Mouse (Mus musculus): Measurements from ENCODE around the gene Gm11983. TPM values are rescaled to one million over a fixed set of nuclear protein-coding genes. Genes with fewer than 3 reads are reported as not detected.
"Not testable (repeated sequence)": the region's sequence is repeated elsewhere in the genome, so short reads cannot be mapped to it uniquely, and the experiment has no call there.

Gm11983 gene
- polyA plus RNA-seq, 1 experiment from 2014 or later: not detected

- WGBS: 89% methylated on average over 2 of the region's 2 CpGs
- DNase-seq (ENCODE audit: low spot score) (no peak), ATAC-seq (ENCODE audit: low FRiP score) (no peak)
- Histone ChIP-seq H3K27ac (no peak overlapping the region), H3K9me3 (ENCODE audit: control insufficient read depth, low read length) (no peaks in the 10 kb centered on the region), H3K4me3 (replicated peaks; ENCODE audit: low read length) (no peak overlapping the region), H3K9ac (no peak overlapping the region), H3K27me3 (ENCODE audit: control insufficient read depth, insufficient read depth, low read length) (no peaks in the 10 kb centered on the region), H3K36me3 (replicated peaks; ENCODE audit: control insufficient read depth, insufficient read depth) (no peaks in the 10 kb centered on the region), H3K4me1 (replicated peaks; ENCODE audit: control insufficient read depth, insufficient read depth, low read length) (no peaks in the 10 kb centered on the region), H3K4me2 (replicated peaks) (no peak overlapping the region)
Observed at GRCm38 (mm10) chr11:6823176-6823575, 14.3 kb downstream of the Gm11983 start.

DNA sequence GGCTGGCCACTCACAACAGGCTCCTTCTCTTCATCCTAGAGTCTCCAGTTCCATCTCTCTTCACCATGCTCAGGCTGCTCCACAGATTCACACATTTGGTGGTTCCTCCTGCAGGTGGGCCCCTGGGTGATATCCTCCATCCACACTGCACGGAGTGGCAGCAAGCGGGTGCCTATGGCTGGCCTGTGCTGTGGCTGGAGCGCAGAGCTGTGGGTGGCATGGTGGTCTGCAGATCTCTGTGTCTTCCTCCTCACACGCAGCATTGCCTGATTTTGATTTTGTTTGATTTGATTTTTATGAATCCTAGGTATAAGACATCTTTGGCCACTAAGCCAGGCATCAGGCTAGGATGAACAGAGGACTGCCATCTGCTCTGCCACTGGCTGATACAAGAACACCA, 23.0 kb downstream of the Gm11983 start:
- 94% methylated on average over 4 of the region's 4 CpGs for WGBS
- ATAC-seq (ENCODE audit: low FRiP score): no peak

DNA sequence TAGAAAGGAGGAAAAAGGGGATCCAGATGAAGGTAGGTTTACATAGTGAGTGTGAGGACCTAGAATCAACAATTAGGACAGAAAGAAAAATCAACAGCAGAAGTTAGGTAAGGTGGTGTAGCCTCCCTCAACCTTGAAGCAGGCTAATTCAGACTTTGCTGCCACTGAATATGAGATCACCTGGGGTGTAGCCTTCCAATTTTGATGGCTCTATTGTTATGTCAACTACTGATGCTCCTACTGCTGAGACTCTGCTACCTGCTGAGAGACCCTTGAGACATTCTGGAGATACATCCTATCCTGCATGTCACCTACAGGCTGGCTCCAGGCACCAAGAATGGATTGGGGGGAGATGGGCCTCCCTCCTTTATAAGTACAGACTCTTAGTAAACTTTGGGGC, 34.6 kb downstream of the Gm11983 start:
- DNase-seq (ENCODE audit: low spot score); H3K4me2 ChIP-seq (replicated peaks); H3K27ac ChIP-seq; H3K36me3 ChIP-seq (replicated peaks; ENCODE audit: control insufficient read depth, insufficient read depth); H3K27me3 ChIP-seq (ENCODE audit: control insufficient read depth, insufficient read depth, low read length); ATAC-seq (ENCODE audit: low FRiP score); H3K9me3 ChIP-seq (ENCODE audit: control insufficient read depth, low read length); H3K9ac ChIP-seq; H3K4me1 ChIP-seq (replicated peaks; ENCODE audit: control insufficient read depth, insufficient read depth, low read length); H3K4me3 ChIP-seq (replicated peaks; ENCODE audit: low read length): not testable (repeated sequence)

More for the DNA sequence above, 23.0 kb downstream of the Gm11983 start:
- H3K9ac ChIP-seq: no peak overlapping the region
- H3K4me2 ChIP-seq (replicated peaks): no peak overlapping the region
- no peaks in the 10 kb centered on the region for H3K4me1 ChIP-seq (replicated peaks; ENCODE audit: control insufficient read depth, insufficient read depth, low read length)
- H3K27ac ChIP-seq: no peak overlapping the region
- H3K4me3 ChIP-seq (replicated peaks; ENCODE audit: low read length): no peak overlapping the region
- no peaks in the 10 kb centered on the region for H3K36me3 ChIP-seq (replicated peaks; ENCODE audit: control insufficient read depth, insufficient read depth)
- no peak for DNase-seq (ENCODE audit: low spot score)
- no peaks in the 10 kb centered on the region for H3K9me3 ChIP-seq (ENCODE audit: control insufficient read depth, low read length)
- H3K27me3 ChIP-seq (ENCODE audit: control insufficient read depth, insufficient read depth, low read length): no peaks in the 10 kb centered on the region

DNA sequence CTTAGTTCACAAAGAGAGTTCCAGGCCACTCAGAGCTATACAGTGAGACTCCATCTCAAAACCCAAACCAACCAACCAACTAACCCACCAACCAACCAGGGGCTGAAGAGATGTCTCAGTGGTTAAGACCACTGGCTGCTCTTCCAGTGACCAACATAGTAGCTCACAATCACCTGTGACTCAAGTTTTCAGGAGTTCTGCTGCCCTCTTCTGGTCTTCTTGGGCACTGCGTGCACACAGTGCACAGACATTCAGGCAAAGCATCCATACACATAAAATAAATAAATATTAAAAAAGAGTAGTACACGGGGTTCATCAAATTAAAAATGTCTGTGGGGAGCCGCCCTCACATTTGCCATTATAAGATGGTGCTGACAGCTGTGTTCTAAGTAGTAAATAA, 46.8 kb downstream of the Gm11983 start:
- 95% methylated on average over 3 of the region's 3 CpGs for whole genome bisulfite sequencing
- Histone ChIP-seq H3K4me3 (replicated peaks; ENCODE audit: low read length) (no peak overlapping the region), H3K27me3 (ENCODE audit: control insufficient read depth, insufficient read depth, low read length) (no peaks in the 10 kb centered on the region), H3K27ac (no peak overlapping the region), H3K4me1 (replicated peaks; ENCODE audit: control insufficient read depth, insufficient read depth, low read length) (no peaks in the 10 kb centered on the region), H3K9ac (no peak overlapping the region), H3K9me3 (ENCODE audit: control insufficient read depth, low read length) (no peaks in the 10 kb centered on the region), H3K4me2 (replicated peaks) (no peak overlapping the region), H3K36me3 (replicated peaks; ENCODE audit: control insufficient read depth, insufficient read depth) (no peaks in the 10 kb centered on the region)
- no peak for DNase-seq (ENCODE audit: low spot score)
- ATAC-seq (ENCODE audit: low FRiP score): no peak

Other genes with a start within 250 kb of the Gm11983 start
- gene Nacad, start 231.6 kb downstream of the Gm11983 start, polyA plus RNA-seq (2014; fragmentation: Nextera tagmentation; extraction: Ambion mirVana): 75.2 and 75.9 TPM in 2 replicates
- gene Tbrg4, start 211.6 kb downstream of the Gm11983 start, polyA plus RNA-seq (2014; fragmentation: Nextera tagmentation; extraction: Ambion mirVana): 25.7 and 26.5 TPM in 2 replicates
- not detected in 2 replicates for gene Wap, start 199.0 kb downstream of the Gm11983 start, polyA plus RNA-seq (2014; fragmentation: Nextera tagmentation; extraction: Ambion mirVana)
- 22.1 and 26.7 TPM in 2 replicates for gene Ramp3, start 179.1 kb downstream of the Gm11983 start, polyA plus RNA-seq (2014; fragmentation: Nextera tagmentation; extraction: Ambion mirVana)
- 17.2 and 20.3 TPM in 2 replicates for gene Adcy1, start 225.8 kb upstream of the Gm11983 start, polyA plus RNA-seq (2014; fragmentation: Nextera tagmentation; extraction: Ambion mirVana)